Mouse (Mus musculus) stomach, postnatal 0 days (tissue): ENCODE measurements around the gene Gm49486.

Experiments
- CTCF ChIP-seq: IDR thresholded peaks from 2 replicates; pipeline ENCODE4 v1.5.1; 2016; ENCODE audit warnings: antibody characterized with exemption, low read depth, mild to moderate bottlenecking, moderate library complexity
- EP300 ChIP-seq: optimal IDR thresholded peaks from 2 replicates; pipeline ENCODE3; 2016; ENCODE audit warnings: antibody characterized with exemption

DNA sequence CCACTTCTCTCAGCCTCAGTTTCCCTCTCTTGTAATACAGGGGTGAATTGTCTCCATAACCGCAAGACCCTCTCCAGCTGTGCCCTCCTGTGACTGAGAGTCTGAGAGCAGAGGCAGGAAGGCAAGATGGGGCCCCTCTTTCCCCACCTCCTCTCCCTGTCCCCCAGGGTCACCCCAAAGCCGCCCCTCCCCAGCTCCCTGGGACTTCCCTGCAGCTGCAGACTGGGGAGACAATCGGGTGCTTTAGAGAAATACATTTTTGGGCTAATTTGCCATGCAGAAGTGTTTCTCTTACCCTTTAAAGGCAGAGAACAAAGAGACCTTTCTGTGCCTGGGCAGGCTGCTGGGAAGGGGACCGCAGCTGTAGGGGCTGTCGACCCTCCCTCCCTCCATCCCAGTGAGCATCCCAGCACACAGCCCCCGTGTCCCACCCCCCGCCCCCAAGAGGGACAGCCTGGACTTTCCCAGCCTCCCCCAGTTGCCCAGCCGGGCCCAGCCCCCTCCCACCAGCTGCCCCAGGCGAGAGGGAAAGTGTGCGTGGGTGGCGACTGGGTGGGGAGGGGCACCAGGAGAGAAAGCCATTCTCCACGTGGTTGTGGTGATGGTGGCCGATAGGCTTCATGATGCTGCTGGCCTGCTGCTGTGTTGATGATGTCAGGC, 27.6 kb upstream of the Gm49486 start:
- no peak for TF ChIP-seq CTCF
- TF ChIP-seq EP300, result no peak
